Mouse (Mus musculus): ENCODE measurements at regions not wholly inside any gene's neighbourhood (a gene's known extent, or its start where the extent isn't known, plus 50 kb on each side); places are given as distances from the start of the nearest gene placed in this dataset.

GRCm38 (mm10) chr3:38327286-38327685 is 157.4 kb downstream of the Ankrd50 start:
- H3K27ac ChIP-seq (ENCODE audit: low read depth, low read length), result no peak overlapping the region
- no peak overlapping the region for H3K4me2 ChIP-seq (replicated peaks; ENCODE audit: low read depth, low read length)
- H3K9me3 ChIP-seq (ENCODE audit: control insufficient read depth, low read length), result no peaks in the 10 kb centered on the region
- no peaks in the 10 kb centered on the region for H3K4me1 ChIP-seq (ENCODE audit: control insufficient read depth, insufficient read depth, low read length)
- H3K36me3 ChIP-seq (ENCODE audit: control insufficient read depth, insufficient read depth, low read length), result no peaks in the 10 kb centered on the region
- H3K9ac ChIP-seq (ENCODE audit: low read depth, low read length), result no peak overlapping the region
- no peaks in the 10 kb centered on the region for H3K27me3 ChIP-seq (ENCODE audit: control insufficient read depth, insufficient read depth, low read length)
- ATAC-seq (ENCODE audit: low FRiP score, low TSS enrichment), result no peak
- WGBS, result 85% methylated on average over 2 of the region's 2 CpGs
- H3K4me3 ChIP-seq (ENCODE audit: low read length), result no peak overlapping the region

GRCm38 (mm10) chr3:38326211-38326610 is 158.4 kb downstream of the Ankrd50 start:
- no peaks in the 10 kb centered on the region for H3K27me3 ChIP-seq (ENCODE audit: control insufficient read depth, insufficient read depth, low read length)
- no peak overlapping the region for H3K9ac ChIP-seq (ENCODE audit: low read depth, low read length)
- no peak for ATAC-seq (ENCODE audit: low FRiP score, low TSS enrichment)
- H3K36me3 ChIP-seq (ENCODE audit: control insufficient read depth, insufficient read depth, low read length), result no peaks in the 10 kb centered on the region
- H3K4me1 ChIP-seq (ENCODE audit: control insufficient read depth, insufficient read depth, low read length), result no peaks in the 10 kb centered on the region
- no peak overlapping the region for H3K27ac ChIP-seq (ENCODE audit: low read depth, low read length)
- H3K4me3 ChIP-seq (ENCODE audit: low read length), result no peak overlapping the region
- no peak overlapping the region for H3K4me2 ChIP-seq (replicated peaks; ENCODE audit: low read depth, low read length)
- H3K9me3 ChIP-seq (ENCODE audit: control insufficient read depth, low read length), result no peaks in the 10 kb centered on the region

- Histone ChIP-seq H3K9me3 (ENCODE audit: control insufficient read depth, low read length) (no peaks in the 10 kb centered on the region), H3K4me1 (ENCODE audit: control insufficient read depth, insufficient read depth, low read length) (no peaks in the 10 kb centered on the region), H3K9ac (ENCODE audit: low read depth, low read length) (no peak overlapping the region), H3K36me3 (ENCODE audit: control insufficient read depth, insufficient read depth, low read length) (no peaks in the 10 kb centered on the region), H3K27ac (ENCODE audit: low read depth, low read length) (no peak overlapping the region), H3K4me3 (ENCODE audit: low read length) (no peak overlapping the region), H3K4me2 (replicated peaks; ENCODE audit: low read depth, low read length) (no peak overlapping the region), H3K27me3 (ENCODE audit: control insufficient read depth, insufficient read depth, low read length) (no peaks in the 10 kb centered on the region)
- 76% methylated on average over 2 of the region's 2 CpGs for WGBS
- no peak for ATAC-seq (ENCODE audit: low FRiP score, low TSS enrichment)
These were observed 160.0 kb downstream of the Ankrd50 start for GRCm38 (mm10) chr3:38324663-38325062.

GRCm38 (mm10) chr3:38322426-38322825 is 162.2 kb downstream of the Ankrd50 start:
- Histone ChIP-seq H3K4me2 (replicated peaks; ENCODE audit: low read depth, low read length) (no peak overlapping the region), H3K36me3 (ENCODE audit: control insufficient read depth, insufficient read depth, low read length) (no peaks in the 10 kb centered on the region), H3K4me1 (ENCODE audit: control insufficient read depth, insufficient read depth, low read length) (no peaks in the 10 kb centered on the region), H3K27me3 (ENCODE audit: control insufficient read depth, insufficient read depth, low read length) (no peaks in the 10 kb centered on the region), H3K4me3 (ENCODE audit: low read length) (no peak overlapping the region), H3K9me3 (ENCODE audit: control insufficient read depth, low read length) (no peaks in the 10 kb centered on the region), H3K9ac (ENCODE audit: low read depth, low read length) (no peak overlapping the region), H3K27ac (ENCODE audit: low read depth, low read length) (peak overlapping the region; percentile 8; the same call in 1 of the 2 replicates)
- 41% methylated on average over 8 of the region's 8 CpGs for WGBS
- peak; percentile 43 for ATAC-seq (ENCODE audit: low FRiP score, low TSS enrichment)

GRCm38 (mm10) chr3:38321620-38322019 is 163.0 kb downstream of the Ankrd50 start:
- H3K27ac ChIP-seq (ENCODE audit: low read depth, low read length), result no peak overlapping the region
- no peaks in the 10 kb centered on the region for H3K4me1 ChIP-seq (ENCODE audit: control insufficient read depth, insufficient read depth, low read length)
- no peaks in the 10 kb centered on the region for H3K9me3 ChIP-seq (ENCODE audit: control insufficient read depth, low read length)
- no peak overlapping the region for H3K9ac ChIP-seq (ENCODE audit: low read depth, low read length)
- WGBS, result 88% methylated on average over 3 of the region's 3 CpGs
- no peaks in the 10 kb centered on the region for H3K27me3 ChIP-seq (ENCODE audit: control insufficient read depth, insufficient read depth, low read length)
- no peak overlapping the region for H3K4me2 ChIP-seq (replicated peaks; ENCODE audit: low read depth, low read length)
- no peak for ATAC-seq (ENCODE audit: low FRiP score, low TSS enrichment)
- H3K4me3 ChIP-seq (ENCODE audit: low read length), result no peak overlapping the region
- no peaks in the 10 kb centered on the region for H3K36me3 ChIP-seq (ENCODE audit: control insufficient read depth, insufficient read depth, low read length)

GRCm38 (mm10) chr3:38320998-38321397 is 163.6 kb downstream of the Ankrd50 start:
- no peak for ATAC-seq (ENCODE audit: low FRiP score, low TSS enrichment)
- H3K9ac ChIP-seq (ENCODE audit: low read depth, low read length), result no peak overlapping the region
- H3K4me2 ChIP-seq (replicated peaks; ENCODE audit: low read depth, low read length), result no peak overlapping the region
- H3K9me3 ChIP-seq (ENCODE audit: control insufficient read depth, low read length), result no peaks in the 10 kb centered on the region
- H3K36me3 ChIP-seq (ENCODE audit: control insufficient read depth, insufficient read depth, low read length), result no peaks in the 10 kb centered on the region
- no peak overlapping the region for H3K27ac ChIP-seq (ENCODE audit: low read depth, low read length)
- H3K4me3 ChIP-seq (ENCODE audit: low read length), result no peak overlapping the region
- no peaks in the 10 kb centered on the region for H3K4me1 ChIP-seq (ENCODE audit: control insufficient read depth, insufficient read depth, low read length)
- no peaks in the 10 kb centered on the region for H3K27me3 ChIP-seq (ENCODE audit: control insufficient read depth, insufficient read depth, low read length)
- 95% methylated on average over 6 of the region's 6 CpGs for WGBS

GRCm38 (mm10) chr3:38312834-38313233 is 171.8 kb downstream of the Ankrd50 start:
- Histone ChIP-seq H3K9ac (ENCODE audit: low read depth, low read length) (no peak overlapping the region), H3K4me2 (replicated peaks; ENCODE audit: low read depth, low read length) (no peak overlapping the region), H3K27ac (ENCODE audit: low read depth, low read length) (no peak overlapping the region), H3K27me3 (ENCODE audit: control insufficient read depth, insufficient read depth, low read length) (no peaks in the 10 kb centered on the region), H3K9me3 (ENCODE audit: control insufficient read depth, low read length) (no peaks in the 10 kb centered on the region), H3K4me1 (ENCODE audit: control insufficient read depth, insufficient read depth, low read length) (no peaks in the 10 kb centered on the region), H3K36me3 (ENCODE audit: control insufficient read depth, insufficient read depth, low read length) (no peaks in the 10 kb centered on the region), H3K4me3 (ENCODE audit: low read length) (no peak overlapping the region)
- 91% methylated on average over 6 of the region's 6 CpGs for WGBS
- ATAC-seq (ENCODE audit: low FRiP score, low TSS enrichment), result no peak

GRCm38 (mm10) chr3:38312121-38312520 is 172.5 kb downstream of the Ankrd50 start:
- no peak overlapping the region for H3K4me2 ChIP-seq (replicated peaks; ENCODE audit: low read depth, low read length)
- no peak overlapping the region for H3K4me3 ChIP-seq (ENCODE audit: low read length)
- H3K4me1 ChIP-seq (ENCODE audit: control insufficient read depth, insufficient read depth, low read length), result no peaks in the 10 kb centered on the region
- H3K9me3 ChIP-seq (ENCODE audit: control insufficient read depth, low read length), result no peaks in the 10 kb centered on the region
- H3K36me3 ChIP-seq (ENCODE audit: control insufficient read depth, insufficient read depth, low read length), result no peaks in the 10 kb centered on the region
- no peak; the same call in 1 of the 2 replicates for ATAC-seq (ENCODE audit: low FRiP score, low TSS enrichment)
- 0 out of 2 replicates have a peak overlapping the region, but pooled peaks have one; percentile 37 for H3K27ac ChIP-seq (ENCODE audit: low read depth, low read length)
- H3K9ac ChIP-seq (ENCODE audit: low read depth, low read length), result no peak overlapping the region
- WGBS, result 59% methylated on average over 3 of the region's 3 CpGs
- no peaks in the 10 kb centered on the region for H3K27me3 ChIP-seq (ENCODE audit: control insufficient read depth, insufficient read depth, low read length)

- no peak overlapping the region for H3K27ac ChIP-seq (ENCODE audit: low read depth, low read length)
- H3K9ac ChIP-seq (ENCODE audit: low read depth, low read length), result no peak overlapping the region
- no peak overlapping the region for H3K4me2 ChIP-seq (replicated peaks; ENCODE audit: low read depth, low read length)
- H3K36me3 ChIP-seq (ENCODE audit: control insufficient read depth, insufficient read depth, low read length), result no peaks in the 10 kb centered on the region
- no peaks in the 10 kb centered on the region for H3K27me3 ChIP-seq (ENCODE audit: control insufficient read depth, insufficient read depth, low read length)
- 70% methylated on average over 11 of the region's 11 CpGs for WGBS
- no peaks in the 10 kb centered on the region; the same call in 1 of the 2 replicates for H3K4me1 ChIP-seq (ENCODE audit: control insufficient read depth, insufficient read depth, low read length)
- H3K9me3 ChIP-seq (ENCODE audit: control insufficient read depth, low read length), result no peaks in the 10 kb centered on the region; the same call in 1 of the 2 replicates
- ATAC-seq (ENCODE audit: low FRiP score, low TSS enrichment), result no peak; the same call in 1 of the 2 replicates
- H3K4me3 ChIP-seq (ENCODE audit: low read length), result no peak overlapping the region
These were observed 184.5 kb downstream of the Ankrd50 start for GRCm38 (mm10) chr3:38299898-38300751.

Data from kidney, embryonic 14.5 days (tissue).